Mouse (Mus musculus) neural tube, embryonic 11.5 days (tissue): ENCODE measurements around the gene Tmed9. TPM values are rescaled to one million over a fixed set of nuclear protein-coding genes. Genes with fewer than 3 reads are reported as not detected.
A peak's percentile ranks its signal among the peaks of the same experiment; 100 is the strongest.

Experiments
- ATAC-seq: fragments of 200-750 bp; cut with Nextera tagmentation; 2 replicates; pipeline ENCODE4 v1.8.0; 2017; ENCODE audit warnings: moderate number of reproducible peaks, mild to moderate bottlenecking, moderate TSS enrichment, moderate library complexity; ENCODE audit not compliant: insufficient read depth, low FRiP score, low TSS enrichment
- DNase-seq: peaks from one replicate; pipeline ENCODE4 v3.0.0-alpha.2; 2015; ENCODE audit warnings: low spot score
- H3K27ac ChIP-seq: fragments of 300-500 bp; sonication (generic); 2 replicates; pipeline ENCODE4 v1.5.1; 2014; ENCODE audit warnings: low read depth, mild to moderate bottlenecking, low read length
- H3K27me3 ChIP-seq: fragments of 300-500 bp; sonication (generic); 2 replicates; pipeline ENCODE4 v1.6.1; 2014; ENCODE audit warnings: mild to moderate bottlenecking, low read length, mixed read lengths; ENCODE audit not compliant: control insufficient read depth, insufficient read depth
- H3K36me3 ChIP-seq: fragments of 300-500 bp; sonication (generic); 2 replicates; pipeline ENCODE4 v1.6.1; 2014; ENCODE audit warnings: mild to moderate bottlenecking, low read length, moderate library complexity, mixed read lengths; ENCODE audit not compliant: control insufficient read depth, insufficient read depth
- H3K4me1 ChIP-seq: fragments of 300-500 bp; sonication (generic); 2 replicates; pipeline ENCODE4 v1.6.1; 2014; ENCODE audit warnings: low read length, mixed read lengths; ENCODE audit not compliant: control insufficient read depth, insufficient read depth
- H3K4me2 ChIP-seq: fragments of 300-500 bp; sonication (generic); 2 replicates; pipeline ENCODE4 v1.6.1; 2014; ENCODE audit warnings: low read depth, mild to moderate bottlenecking, moderate library complexity
- H3K4me3 ChIP-seq: fragments of 300-500 bp; sonication (generic); 2 replicates; pipeline ENCODE4 v1.5.1; 2014; ENCODE audit warnings: low read depth, low read length
- H3K9ac ChIP-seq: fragments of 300-500 bp; sonication (generic); 2 replicates; pipeline ENCODE4 v1.6.1; 2014; ENCODE audit warnings: mild to moderate bottlenecking, low read length
- H3K9me3 ChIP-seq: fragments of 300-500 bp; sonication (generic); 2 replicates; pipeline ENCODE4 v1.6.1; 2016; ENCODE audit warnings: low read length; ENCODE audit not compliant: control insufficient read depth
- WGBS: fragments of 180-500 bp; shearing (Covaris S2); extraction: QIAGEN DNeasy Blood & Tissue Kit; methylation state at CpG from one replicate; pipeline ENCODE4 v1.1.7; 2014; 5-methylcytosine and 5-hydroxymethylcytosine counted together
- polyA plus RNA-seq: library from polyadenylated mRNA; unstranded; fragments of >200 nt; fragmentation: Nextera tagmentation; extraction: Ambion mirVana; gene quantifications from 2 replicates; pipeline ENCODE4 v1.2.1, GENCODE M21; 2014

Tmed9 gene
- 51.6 and 59.0 TPM in 2 replicates for polyA plus RNA-seq

DNA sequence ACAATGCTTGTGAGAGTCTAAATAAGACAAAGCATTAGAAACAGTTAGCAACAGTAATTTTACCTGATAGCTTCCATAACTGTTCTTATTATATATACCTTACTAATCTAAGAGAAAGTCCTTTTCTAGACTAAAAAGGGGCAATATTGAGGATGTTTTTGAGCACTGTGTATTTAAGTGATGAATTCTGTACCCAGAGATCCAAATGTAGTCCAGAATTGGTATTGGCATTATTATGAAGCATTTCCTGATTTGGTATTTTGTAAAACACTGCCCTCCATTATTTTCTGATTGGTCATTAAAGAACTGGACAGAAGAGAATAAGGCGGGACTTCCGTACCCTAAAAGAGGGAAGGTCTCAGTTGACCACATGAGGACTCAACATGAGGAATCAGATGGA is at the start of gene Tmed9:
Gene Tmed9, plus strand, starts transcription at position 301 of the 400 bp plus-strand sequence.
- no peaks in the 10 kb centered on the region for H3K36me3 ChIP-seq
- DNase-seq = no peak
- H3K27ac ChIP-seq = no peak within 1 kb of the TSS
- ATAC-seq = no peak
- H3K9me3 ChIP-seq = no peaks in the 10 kb centered on the region; the same call in 1 of the 2 replicates
- H3K4me2 ChIP-seq = no peak within 1 kb of the TSS
- H3K27me3 ChIP-seq = no peaks in the 10 kb centered on the region
- WGBS = 95% methylated on average over 2 of the region's 2 CpGs
- no peak within 1 kb of the TSS for H3K4me3 ChIP-seq
- H3K4me1 ChIP-seq = peaks cover 10% of the 10 kb centered on the region
- H3K9ac ChIP-seq = no peak within 1 kb of the TSS

DNA sequence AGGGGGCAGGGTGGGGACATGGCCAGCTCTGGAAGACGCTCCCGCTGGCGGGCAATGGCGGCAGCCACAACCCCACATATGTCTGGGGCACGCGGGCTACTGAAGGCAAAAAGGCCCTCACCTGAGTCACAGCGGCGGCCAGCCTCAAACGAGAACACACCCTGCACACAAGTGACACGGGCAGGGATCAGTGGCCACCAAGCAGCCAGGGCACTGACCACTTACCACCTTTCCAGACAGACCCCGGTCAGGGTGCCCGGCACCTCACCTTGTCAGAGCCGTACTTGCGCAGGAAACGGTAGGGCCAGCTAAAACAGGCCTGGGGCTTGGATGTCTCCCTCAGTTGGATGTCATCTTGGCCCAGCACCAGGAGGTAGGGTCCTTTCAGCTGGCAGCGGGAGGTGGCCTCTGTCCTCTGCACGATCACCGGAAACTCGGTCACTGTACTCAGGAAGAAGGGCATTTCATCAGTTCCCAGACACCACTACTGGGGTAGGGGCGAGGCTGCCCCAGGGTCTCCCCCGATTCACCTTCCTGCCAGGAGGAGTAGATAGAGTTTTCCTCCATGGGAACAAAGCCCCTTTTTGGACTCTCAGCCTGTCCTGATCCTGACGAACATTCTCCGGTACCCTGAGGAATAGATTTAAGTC is 49.5 kb upstream of the Tmed9 start:
- Histone ChIP-seq H3K4me2 (no peak overlapping the region), H3K4me3 (no peak overlapping the region), H3K27ac (no peak overlapping the region), H3K4me1 (no peaks in the 10 kb centered on the region), H3K9ac (no peak overlapping the region), H3K36me3 (no peaks in the 10 kb centered on the region), H3K9me3 (no peaks in the 10 kb centered on the region), H3K27me3 (no peaks in the 10 kb centered on the region)
- ATAC-seq (no peak), DNase-seq (no peak)
- WGBS = 93% methylated on average over 23 of the region's 23 CpGs

GRCm38 (mm10) chr13:55525733-55526553 is 47.6 kb upstream of the Tmed9 start:
- Histone ChIP-seq H3K4me3 (no peak overlapping the region), H3K4me1 (no peaks in the 10 kb centered on the region), H3K27me3 (no peaks in the 10 kb centered on the region), H3K9me3 (no peaks in the 10 kb centered on the region), H3K9ac (no peak overlapping the region), H3K27ac (no peak overlapping the region), H3K36me3 (peaks cover 3% of the 10 kb centered on the region; the same call in 1 of the 2 replicates), H3K4me2 (no peak overlapping the region)
- WGBS = 83% methylated on average over 15 of the region's 16 CpGs
- no peak for ATAC-seq
- DNase-seq = no peak

DNA sequence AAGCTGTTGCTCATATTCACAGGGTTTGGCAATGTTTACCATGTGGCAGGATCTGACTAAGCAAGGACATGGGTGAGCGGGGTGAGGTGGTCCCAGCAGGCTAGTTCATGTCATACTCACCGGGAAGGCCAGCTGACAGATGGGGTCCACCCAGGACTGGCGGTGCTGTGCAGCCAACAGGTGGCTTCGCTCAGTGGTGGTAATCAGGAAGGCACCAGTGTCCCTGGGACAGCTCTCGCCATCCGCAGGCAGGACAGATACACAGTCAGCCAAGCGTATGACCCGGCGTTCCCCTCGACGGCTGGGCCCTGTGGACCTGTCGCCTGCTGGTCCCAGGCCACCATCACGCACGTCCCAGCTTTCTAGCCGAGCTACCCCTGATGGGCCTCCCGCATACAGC is 46.3 kb upstream of the Tmed9 start:
- peaks cover 9% of the 10 kb centered on the region for H3K36me3 ChIP-seq
- no peak overlapping the region for H3K27ac ChIP-seq
- ATAC-seq (no peak), DNase-seq (no peak)
- H3K9me3 ChIP-seq = no peaks in the 10 kb centered on the region
- H3K4me3 ChIP-seq = no peak overlapping the region
- 90% methylated on average over 16 of the region's 16 CpGs for WGBS
- no peaks in the 10 kb centered on the region for H3K27me3 ChIP-seq
- no peaks in the 10 kb centered on the region for H3K4me1 ChIP-seq
- H3K4me2 ChIP-seq = no peak overlapping the region
- H3K9ac ChIP-seq = no peak overlapping the region

DNA sequence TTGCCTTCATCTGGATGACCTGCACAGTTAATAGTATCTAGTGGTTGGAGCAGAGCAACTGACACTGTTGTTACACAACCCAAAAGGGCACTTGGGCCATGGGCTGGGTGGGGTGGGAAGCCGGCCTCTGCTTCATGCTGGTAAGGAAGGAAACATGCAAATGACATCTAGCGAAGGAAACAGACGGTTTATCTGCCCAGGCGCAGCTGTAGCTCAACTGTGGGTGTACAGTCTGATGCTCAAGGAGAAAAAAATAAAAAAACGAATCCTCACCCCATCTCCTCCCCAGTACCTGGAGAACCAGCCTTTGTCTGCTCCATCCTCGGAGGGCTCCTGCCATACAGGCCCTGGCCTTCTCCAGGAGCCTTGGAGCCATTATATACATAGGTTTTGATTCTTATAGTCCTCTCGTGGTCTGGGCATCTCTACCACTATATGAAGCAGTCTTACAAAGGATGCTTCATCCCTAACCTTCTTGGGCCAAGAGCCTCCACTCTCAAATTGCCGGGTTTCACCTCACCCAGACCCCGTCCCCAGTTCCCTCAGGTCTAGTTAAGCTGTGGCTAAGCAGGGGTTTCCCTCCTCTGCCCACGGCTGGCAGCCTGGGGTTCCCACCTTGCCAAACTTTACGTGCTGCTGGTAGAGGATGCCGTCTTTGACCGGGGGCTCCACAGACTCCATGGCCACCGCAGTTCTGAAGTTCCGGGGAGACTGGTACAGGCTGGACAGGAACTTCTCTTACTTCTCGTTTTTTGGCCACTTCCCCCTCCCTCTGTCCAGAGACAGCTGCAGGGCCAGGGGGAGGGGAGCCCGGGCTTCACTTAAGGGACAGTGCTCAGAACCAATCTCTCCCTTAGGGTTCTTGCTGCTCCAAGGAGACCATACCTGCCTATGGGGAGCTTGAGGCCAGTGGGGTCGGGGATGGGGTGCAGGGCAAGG is 45.4 kb upstream of the Tmed9 start:
- no peak for ATAC-seq
- no peaks in the 10 kb centered on the region for H3K9me3 ChIP-seq
- no peak overlapping the region for H3K4me3 ChIP-seq
- H3K4me1 ChIP-seq = no peaks in the 10 kb centered on the region
- WGBS = 81% methylated on average over 18 of the region's 18 CpGs
- H3K9ac ChIP-seq = no peak overlapping the region
- H3K4me2 ChIP-seq = no peak overlapping the region
- DNase-seq = no peak
- H3K27ac ChIP-seq = no peak overlapping the region
- no peaks in the 10 kb centered on the region for H3K27me3 ChIP-seq
- peaks cover 9% of the 10 kb centered on the region for H3K36me3 ChIP-seq

- 85% methylated on average over 8 of the region's 8 CpGs for WGBS
- no peaks in the 10 kb centered on the region for H3K9me3 ChIP-seq
- no peaks in the 10 kb centered on the region for H3K4me1 ChIP-seq
- H3K36me3 ChIP-seq = peaks cover 17% of the 10 kb centered on the region
- no peak within 1 kb of the TSS for H3K4me2 ChIP-seq
- DNase-seq (no peak), ATAC-seq (no peak)
- no peak within 1 kb of the TSS for H3K4me3 ChIP-seq
- no peak within 1 kb of the TSS for H3K27ac ChIP-seq
- no peaks in the 10 kb centered on the region for H3K27me3 ChIP-seq
- H3K9ac ChIP-seq = no peak within 1 kb of the TSS
Observed at GRCm38 (mm10) chr13:55529198-55529915, 44.2 kb upstream of the Tmed9 start, which contains the start of gene Dok3. Gene Dok3, minus strand, starts transcription at chr13:55529296.

GRCm38 (mm10) chr13:55535191-55535590 is 38.3 kb upstream of the Tmed9 start:
- H3K9ac ChIP-seq = no peak overlapping the region
- H3K4me1 ChIP-seq = peaks cover 4% of the 10 kb centered on the region; the same call in 1 of the 2 replicates
- no peak overlapping the region for H3K27ac ChIP-seq
- H3K9me3 ChIP-seq = no peaks in the 10 kb centered on the region
- WGBS = 96% methylated on average over 15 of the region's 15 CpGs
- peaks cover 17% of the 10 kb centered on the region for H3K36me3 ChIP-seq
- H3K4me3 ChIP-seq = peak overlapping the region; percentile 89
- no peak for ATAC-seq
- H3K27me3 ChIP-seq = no peaks in the 10 kb centered on the region
- DNase-seq = no peak
- peak overlapping the region; percentile 87 for H3K4me2 ChIP-seq

DNA sequence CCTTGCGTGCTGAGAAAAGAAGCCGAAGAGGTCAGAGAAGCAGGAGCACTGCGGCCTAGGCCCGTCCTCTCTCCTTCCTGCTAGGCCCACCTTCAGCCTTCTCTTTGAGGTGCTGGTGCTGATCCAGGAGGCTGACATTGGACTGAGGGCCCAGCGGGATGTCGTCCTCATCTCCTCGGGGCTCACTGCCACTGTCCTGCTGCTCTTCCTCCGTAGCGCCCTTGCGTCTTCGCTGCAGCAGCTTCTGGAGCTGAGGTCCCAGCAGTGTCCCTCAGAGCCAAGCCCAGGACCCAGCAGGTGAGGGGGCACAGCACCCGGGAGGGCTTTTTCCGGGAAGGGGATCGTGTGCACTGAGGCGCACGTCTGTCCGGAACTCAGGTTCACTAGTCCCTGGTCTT is 37.7 kb upstream of the Tmed9 start:
- Histone ChIP-seq H3K36me3 (peaks cover 22% of the 10 kb centered on the region), H3K27me3 (no peaks in the 10 kb centered on the region), H3K27ac (no peak overlapping the region), H3K4me3 (peak overlapping the region; percentile 89), H3K4me2 (peak overlapping the region; percentile 87), H3K9me3 (no peaks in the 10 kb centered on the region), H3K4me1 (peaks cover 4% of the 10 kb centered on the region; the same call in 1 of the 2 replicates), H3K9ac (peak overlapping the region; percentile 70)
- WGBS = 20% methylated on average over 17 of the region's 17 CpGs
- no peak for DNase-seq
- 0 out of 2 replicates have a peak, but pooled peaks have one; percentile 13 for ATAC-seq
